Mouse (Mus musculus) layer of hippocampus, postnatal 36 days (tissue): ENCODE results near the gene Elovl2. TPM values are rescaled to one million over a fixed set of nuclear protein-coding genes. Genes with fewer than 3 reads are reported as not detected.
A peak's percentile ranks its signal among the peaks of the same experiment; 100 is the strongest.

Source experiments
- DNase-seq, 2 experiments: peaks; one replicate each; pipeline ENCODE4 v3.0.0; 2022
- total RNA-seq, 2 experiments: library from RNA; stranded (reverse); gene quantifications; 2 replicates each; pipeline ENCODE4 v1.2.3; 2021

The Elovl2 gene
- total RNA-seq, 2 experiments from 2014 or later = 17.4 to 18.0 TPM

GRCm38 (mm10) chr13:41134901-41135300, 85.3 kb downstream of the Elovl2 start:
- peak; percentile 26 to 43 for DNase-seq

Other genes starting within 250 kb of the Elovl2 start
- gene Pak1ip1, start 219.4 kb downstream of the Elovl2 start, total RNA-seq = 10 to 100 TPM; 40.7 to 42.7 TPM
- gene Tmem14c, start 204.1 kb downstream of the Elovl2 start, total RNA-seq = 10 to 100 TPM; 62.6 to 63.4 TPM
- gene Mak, start 140.7 kb downstream of the Elovl2 start, total RNA-seq = 1 to 10 TPM in 1 of 2 experiments, under 1 TPM in 1; 0.52 to 1.0 TPM
- gene Gcm2, start 109.4 kb downstream of the Elovl2 start, total RNA-seq = not detected
- gene Sycp2l, start 106.1 kb downstream of the Elovl2 start, total RNA-seq = not detected
- 100 to 1,000 TPM; 140 to 159 TPM for gene Smim13, start 29.4 kb upstream of the Elovl2 start, total RNA-seq
- gene Gm17364, start 53.6 kb upstream of the Elovl2 start, total RNA-seq = not detected